Mouse (Mus musculus) NIH3T3 (cell line): ENCODE data around the gene Zbtb17.

Source experiments
- DNase-seq: peaks from one replicate; pipeline ENCODE4 v3.0.0-alpha.2; 2012; ENCODE audit warnings: low read depth

Zbtb17 gene

DNA sequence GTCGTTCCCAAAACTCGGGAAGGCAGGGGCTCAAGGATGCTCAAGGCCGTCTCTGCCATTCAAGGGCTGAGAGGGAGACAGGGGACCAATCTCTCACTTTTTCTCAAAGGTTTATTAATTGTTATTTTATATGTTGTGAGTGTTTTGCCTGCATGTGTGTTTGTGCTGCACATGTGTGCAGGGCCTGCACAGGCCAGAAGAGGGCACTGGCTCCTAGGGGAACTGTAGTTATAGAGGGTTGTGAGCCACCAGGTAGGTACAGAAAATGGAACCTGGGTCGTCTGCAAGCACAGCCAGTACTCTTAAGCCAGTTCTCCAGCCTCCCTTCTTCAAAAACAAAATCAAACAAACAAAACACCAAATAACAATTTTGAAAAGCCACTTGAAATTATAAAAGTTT, 44.2 kb downstream of the Zbtb17 start:
- peak; percentile 25 for DNase-seq

DNA sequence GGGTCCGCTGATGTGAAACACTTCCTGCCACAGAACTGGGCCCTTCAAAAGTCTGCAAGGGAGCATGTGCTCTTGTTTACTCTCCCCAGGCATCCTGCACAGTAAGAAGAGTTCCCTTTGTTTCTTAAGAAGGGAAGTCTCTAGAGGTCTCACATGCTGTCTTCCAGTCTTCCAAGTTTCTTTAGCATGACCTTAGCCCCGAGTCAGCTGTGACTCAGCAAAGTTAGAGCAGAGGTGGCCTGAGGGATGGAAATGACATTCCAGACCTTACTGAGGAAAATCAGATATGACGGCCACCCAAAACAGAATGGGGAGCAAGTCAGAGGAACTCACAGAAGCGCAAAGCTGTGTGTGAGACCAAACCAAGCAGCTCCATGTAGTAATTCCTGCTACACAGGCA, 56.2 kb downstream of the Zbtb17 start:
- peak; percentile 38 for DNase-seq

DNA sequence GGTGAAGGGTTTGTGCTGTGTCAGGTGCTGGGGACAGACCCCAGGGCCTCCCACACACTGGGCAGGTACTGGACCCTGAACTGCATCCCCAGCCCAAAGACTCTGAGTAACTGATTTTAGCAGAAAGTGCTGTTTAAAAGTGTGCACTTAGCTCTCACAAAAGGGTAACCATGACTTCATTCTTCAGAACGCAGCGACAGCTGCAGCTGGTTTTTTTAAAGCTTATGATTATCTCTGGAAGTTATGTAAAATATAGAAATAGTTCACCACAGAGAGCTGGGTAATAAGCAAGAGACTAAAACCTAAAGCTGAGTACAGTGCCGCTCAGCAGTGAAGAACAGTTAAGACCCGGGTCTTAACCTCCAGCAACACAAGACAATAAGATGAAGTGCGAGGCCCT, 56.6 kb downstream of the Zbtb17 start:
- DNase-seq, result peak; percentile 32

DNA sequence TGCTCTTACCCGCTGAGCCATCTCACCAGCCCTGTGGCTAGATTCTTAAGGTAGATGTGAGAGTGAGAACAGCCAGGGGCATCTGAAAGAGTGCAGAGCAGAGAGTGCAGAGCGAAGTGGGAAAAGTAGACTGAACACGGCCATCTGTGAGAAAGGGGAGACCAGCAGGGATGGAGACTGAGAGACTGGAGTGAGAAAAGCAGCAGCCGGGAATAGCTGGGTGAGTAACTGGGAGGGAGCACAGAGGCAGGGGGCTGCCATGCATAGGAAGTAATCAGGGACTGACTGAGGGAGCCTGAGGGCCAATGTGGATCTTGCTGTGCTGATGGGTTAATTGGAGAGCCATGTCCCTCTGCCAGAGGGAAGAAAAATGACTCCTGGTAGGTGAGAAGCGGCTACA, 58.3 kb downstream of the Zbtb17 start:
- DNase-seq, result no peak

DNA sequence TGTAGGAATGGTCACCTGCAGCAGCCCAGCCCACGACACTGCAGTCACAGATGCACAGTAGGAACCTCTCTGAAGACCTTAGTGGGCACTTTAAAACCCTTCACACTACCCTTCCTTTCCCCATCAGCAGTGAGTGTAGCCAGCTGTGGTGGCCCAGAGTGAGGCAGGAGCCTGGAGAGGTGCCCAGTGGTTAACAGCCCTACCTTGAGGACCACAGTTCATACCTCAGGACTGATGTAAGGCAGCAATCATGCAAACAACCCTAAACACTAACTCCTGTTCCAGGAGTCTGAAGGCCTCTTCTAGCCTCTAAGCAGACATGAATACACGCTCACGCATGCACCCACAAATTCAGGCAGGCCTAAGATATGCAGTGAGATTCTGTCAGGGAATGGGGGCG, 60.0 kb downstream of the Zbtb17 start:
- no peak for DNase-seq

DNA sequence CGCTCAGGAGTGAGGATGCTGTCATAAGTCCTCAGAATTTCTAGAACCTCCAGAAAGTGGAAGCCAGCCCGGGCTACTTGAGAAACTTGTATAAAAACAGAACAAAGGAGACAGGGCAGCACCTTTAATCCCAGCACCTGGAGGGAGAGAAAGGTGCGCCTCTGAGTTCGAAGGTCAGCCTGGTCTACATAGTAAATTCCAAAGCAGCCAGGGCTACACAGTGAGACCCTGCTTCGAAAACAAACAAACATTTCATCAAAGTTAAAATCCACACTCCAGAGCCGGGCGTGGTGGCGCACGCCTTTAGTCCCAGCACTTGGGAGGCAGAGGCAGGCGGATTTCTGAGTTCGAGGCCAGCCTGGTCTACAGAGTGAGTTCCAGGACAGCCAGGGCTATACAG, 61.4 kb downstream of the Zbtb17 start:
- no peak for DNase-seq

DNA sequence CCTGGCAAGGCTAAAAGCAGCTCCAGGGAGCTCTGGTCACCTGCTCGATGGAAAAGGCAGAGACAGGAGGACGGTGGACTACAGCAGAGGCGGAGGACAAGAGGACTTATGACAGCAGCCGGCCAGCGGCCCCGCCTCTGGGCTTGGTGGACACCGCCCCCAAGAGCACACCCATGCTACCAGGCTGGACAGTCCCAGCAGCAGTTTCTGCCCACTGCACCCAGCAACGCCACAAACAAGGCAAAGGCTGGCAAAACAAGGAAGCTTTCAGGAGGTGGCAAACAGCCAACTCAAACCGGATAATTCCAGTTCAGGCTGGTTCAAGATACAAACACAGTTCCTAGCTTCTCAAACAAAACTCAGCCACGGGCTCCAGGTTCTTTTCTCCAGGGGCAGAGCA, 61.9 kb downstream of the Zbtb17 start:
- peak; percentile 69 for DNase-seq

DNA sequence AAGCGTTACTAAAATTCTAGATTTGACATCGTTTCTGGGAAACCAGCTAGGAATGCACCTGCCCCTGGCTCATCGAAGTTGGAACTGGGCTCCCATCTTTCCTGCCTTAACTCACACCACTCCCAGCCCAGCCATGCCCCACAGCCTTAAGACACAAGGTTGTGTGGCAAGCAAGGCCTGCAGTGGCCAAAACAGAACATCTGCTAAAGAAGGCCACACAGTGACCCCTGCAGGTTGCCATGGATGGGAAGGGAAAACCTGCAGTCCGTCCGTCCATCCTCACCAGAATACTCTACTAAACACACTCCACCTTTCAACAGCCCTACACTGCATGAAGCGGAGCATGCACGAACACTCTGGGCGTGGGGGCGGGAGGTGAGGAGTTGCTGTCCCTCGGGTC, 62.4 kb downstream of the Zbtb17 start:
- peak; percentile 35 for DNase-seq

DNA sequence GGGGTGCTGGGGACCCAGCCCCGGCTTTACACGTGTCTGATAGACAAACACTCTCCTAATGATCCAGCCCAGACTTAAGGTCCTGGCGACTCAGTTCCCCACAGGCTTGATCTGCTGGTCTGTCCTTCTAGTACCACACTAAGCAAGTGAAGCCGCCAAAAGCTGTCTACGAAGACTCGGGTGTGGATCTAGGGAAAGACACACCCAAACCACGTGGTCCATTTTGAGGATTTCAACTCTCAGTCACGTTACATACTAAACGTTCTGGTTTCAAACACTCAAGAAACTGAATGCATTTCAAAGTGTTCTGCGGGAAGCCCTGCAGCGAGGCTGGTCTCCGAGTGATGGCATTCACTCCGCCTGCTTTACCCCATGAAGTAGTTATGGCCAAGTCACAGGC, 66.0 kb downstream of the Zbtb17 start:
- no peak for DNase-seq

DNA sequence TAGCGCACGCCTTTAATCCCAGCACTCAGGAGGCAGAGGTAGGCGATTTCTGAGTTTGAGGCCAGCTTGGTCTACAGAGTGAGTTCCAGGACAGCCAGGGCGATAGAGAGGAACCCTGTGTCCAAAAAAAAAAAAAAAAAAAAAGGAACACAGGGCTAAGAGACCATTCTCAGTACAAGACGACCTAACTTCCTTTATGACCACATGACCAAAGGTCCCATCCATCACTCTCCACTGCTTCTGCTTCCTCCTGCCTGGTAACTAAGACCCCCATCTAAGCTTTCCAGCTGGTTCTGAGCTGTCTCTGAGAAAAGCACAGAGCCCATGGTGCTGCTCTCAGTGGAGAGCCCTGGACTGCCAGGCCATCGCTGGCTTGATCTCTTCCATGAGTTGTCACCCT, 67.7 kb downstream of the Zbtb17 start:
- DNase-seq, result no peak

DNA sequence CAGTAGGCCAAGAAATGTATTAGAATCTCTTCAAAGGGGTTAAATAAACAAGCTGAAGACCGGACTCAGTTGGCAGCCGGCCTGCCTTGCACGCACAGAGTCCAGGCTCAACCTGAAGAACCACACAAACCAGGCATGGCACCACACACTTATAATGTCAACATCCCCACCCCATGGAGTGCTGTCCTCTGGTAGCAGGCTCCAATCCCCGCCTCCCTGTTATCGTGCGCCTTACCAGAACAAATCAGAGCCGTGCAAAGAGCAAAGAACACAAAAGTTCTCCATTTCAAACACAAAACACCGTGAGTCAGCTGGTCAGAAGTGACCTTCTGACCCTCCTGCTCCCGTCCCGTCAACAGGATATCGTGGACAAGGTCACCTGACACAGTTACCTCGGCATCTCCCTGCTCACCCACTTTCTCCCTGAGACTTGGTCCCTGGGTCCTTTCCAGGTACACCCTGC, 69.8 kb downstream of the Zbtb17 start:
- DNase-seq, result no peak
